Mouse (Mus musculus) layer of hippocampus, postnatal 14 days (tissue): ENCODE measurements around the gene Hist4h4. TPM values are rescaled to one million over a fixed set of nuclear protein-coding genes. Genes with fewer than 3 reads are reported as not detected.

Source experiments
- DNase-seq, 2 experiments: peaks; one replicate each; pipeline ENCODE4 v3.0.0; 2021 to 2022; ENCODE audit warnings: low spot score in 2 of 2, mixed read lengths in 1 of 2
- long read RNA-seq, 2 experiments: library from polyadenylated mRNA; stranded (forward); transcript quantifications; one replicate each; pipeline ENCODE4 v2.0.0; 2021
- total RNA-seq, 2 experiments: library from RNA; stranded (reverse); gene quantifications; 2 replicates each; pipeline ENCODE4 v1.2.3; 2021

The Hist4h4 gene
- total RNA-seq, result 10 to 100 TPM; 10.9 to 12.0 TPM
- long read RNA-seq, experiment 1, result 0 reads
- long read RNA-seq, experiment 2, partial matches to known transcripts, result 0 of 1 reads
- long read RNA-seq, experiment 2, other reads (novel, unspliced or antisense), result 0 of 1 reads

GRCm38 (mm10) chr6:136803739-136804633 lies at the start of gene Hist4h4:
Gene Hist4h4, minus strand, starts transcription at chr6:136804415.
- peak; percentile 98 for DNase-seq

GRCm38 (mm10) chr6:136852762-136853161 lies 48.5 kb upstream of the Hist4h4 start:
- no peak for DNase-seq

GRCm38 (mm10) chr6:136852348-136852747 lies 48.1 kb upstream of the Hist4h4 start:
- DNase-seq, result no peak

- no peak for DNase-seq
These were observed 46.1 kb upstream of the Hist4h4 start for GRCm38 (mm10) chr6:136850267-136850666.

GRCm38 (mm10) chr6:136848971-136849370 lies 44.8 kb upstream of the Hist4h4 start:
- DNase-seq, result no peak

GRCm38 (mm10) chr6:136848399-136848798 lies 44.2 kb upstream of the Hist4h4 start:
- no peak for DNase-seq

GRCm38 (mm10) chr6:136847790-136848189 lies 43.6 kb upstream of the Hist4h4 start:
- no peak for DNase-seq

- no peak for DNase-seq
These were observed 43.1 kb upstream of the Hist4h4 start for GRCm38 (mm10) chr6:136847267-136847666.

- no peak for DNase-seq
These were observed 41.7 kb upstream of the Hist4h4 start for GRCm38 (mm10) chr6:136845706-136846480.

GRCm38 (mm10) chr6:136844903-136845302 lies 40.7 kb upstream of the Hist4h4 start:
- no peak for DNase-seq

GRCm38 (mm10) chr6:136837323-136837722 lies 33.1 kb upstream of the Hist4h4 start:
- DNase-seq, result no peak

- no peak for DNase-seq
These were observed 31.1 kb upstream of the Hist4h4 start, which contains the start of gene Smco3 for GRCm38 (mm10) chr6:136835352-136835751. Gene Smco3, minus strand, starts transcription at chr6:136835452.

- no peak for DNase-seq
These were observed 27.5 kb upstream of the Hist4h4 start for GRCm38 (mm10) chr6:136831712-136832111.

- DNase-seq, result no peak
These were observed 24.5 kb upstream of the Hist4h4 start for GRCm38 (mm10) chr6:136828681-136829080.

- DNase-seq, result peak; percentile 94 to 99
These were observed 23.8 kb upstream of the Hist4h4 start, which contains the start of gene Wbp11 for GRCm38 (mm10) chr6:136827881-136828561. Gene Wbp11, minus strand, starts transcription at chr6:136828233.

GRCm38 (mm10) chr6:136827516-136827880 lies 23.3 kb upstream of the Hist4h4 start, which contains the start of gene BC049715:
Gene BC049715, plus strand, starts transcription at chr6:136827626.
- DNase-seq, result no peak

GRCm38 (mm10) chr6:136827116-136827515 lies 22.9 kb upstream of the Hist4h4 start:
- no peak for DNase-seq

- DNase-seq, result no peak
These were observed 20.8 kb upstream of the Hist4h4 start for GRCm38 (mm10) chr6:136824987-136825386.

- DNase-seq, result no peak
These were observed 16.9 kb upstream of the Hist4h4 start for GRCm38 (mm10) chr6:136821086-136821485.

- DNase-seq, result no peak
These were observed 16.2 kb upstream of the Hist4h4 start for GRCm38 (mm10) chr6:136820381-136820780.

GRCm38 (mm10) chr6:136817549-136817948 lies 13.3 kb upstream of the Hist4h4 start:
- peak; percentile 61 to 88 for DNase-seq
